Mouse (Mus musculus) lung, embryonic 15.5 days (tissue): ENCODE data around the gene Slc6a1. TPM values are rescaled to one million over a fixed set of nuclear protein-coding genes. Genes with fewer than 3 reads are reported as not detected.
"Not testable (repeated sequence)": the region's sequence is repeated elsewhere in the genome, so short reads cannot be mapped to it uniquely, and the experiment has no call there.

Experiments used
- ATAC-seq: fragments of 200-750 bp; cut with Nextera tagmentation; 2 replicates; pipeline ENCODE4 v1.8.0; 2017; ENCODE audit warnings: moderate number of reproducible peaks, borderline replicate concordance; ENCODE audit not compliant: low FRiP score, low TSS enrichment; ENCODE audit errors: extremely low read depth
- H3K27ac ChIP-seq: fragments of 300-500 bp; sonication (generic); 2 replicates; pipeline ENCODE4 v1.5.1; 2015; ENCODE audit warnings: moderate library complexity, mild to moderate bottlenecking, inconsistent platforms
- H3K27me3 ChIP-seq: fragments of 300-500 bp; sonication (generic); 2 replicates; pipeline ENCODE4 v1.6.1; 2015; ENCODE audit warnings: inconsistent platforms
- H3K36me3 ChIP-seq: fragments of 300-500 bp; sonication (generic); 2 replicates; pipeline ENCODE4 v1.6.1; 2015; ENCODE audit warnings: inconsistent platforms
- H3K4me1 ChIP-seq: fragments of 300-500 bp; sonication (generic); 2 replicates; pipeline ENCODE4 v1.6.1; 2015; ENCODE audit warnings: inconsistent platforms
- H3K4me2 ChIP-seq: fragments of 300-500 bp; sonication (generic); 2 replicates; pipeline ENCODE4 v1.6.1; 2015; ENCODE audit warnings: inconsistent platforms, mild to moderate bottlenecking, moderate library complexity
- H3K4me3 ChIP-seq: fragments of 300-500 bp; sonication (generic); 2 replicates; pipeline ENCODE4 v1.5.1; 2015; ENCODE audit warnings: mild to moderate bottlenecking, inconsistent platforms
- H3K9ac ChIP-seq: fragments of 300-500 bp; sonication (generic); 2 replicates; pipeline ENCODE4 v1.6.1; 2015; ENCODE audit warnings: inconsistent platforms
- H3K9me3 ChIP-seq: fragments of 300-500 bp; sonication (generic); 2 replicates; pipeline ENCODE4 v1.6.1; 2016; ENCODE audit warnings: inconsistent platforms
- WGBS: fragments of 180-500 bp; shearing (Covaris S2); methylation state at CpG from one replicate; pipeline ENCODE4 v1.1.7; 2015; 5-methylcytosine and 5-hydroxymethylcytosine counted together
- polyA plus RNA-seq: library from polyadenylated mRNA; unstranded; fragments of >200 nt; fragmentation: Nextera tagmentation; extraction: Ambion mirVana; gene quantifications from 2 replicates; pipeline ENCODE4 v1.2.1, GENCODE M21; 2015

Gene Slc6a1
- polyA plus RNA-seq, 1 experiment from 2014 or later, result 0.52 TPM

GRCm38 (mm10) chr6:114331926-114332325 lies 49.5 kb downstream of the Slc6a1 start:
- H3K9ac ChIP-seq, result no peak overlapping the region
- no peaks in the 10 kb centered on the region for H3K36me3 ChIP-seq
- no peaks in the 10 kb centered on the region for H3K4me1 ChIP-seq
- WGBS, result 85% methylated on average over 7 of the region's 7 CpGs
- no peak overlapping the region for H3K4me3 ChIP-seq
- no peak for ATAC-seq
- no peaks in the 10 kb centered on the region for H3K27me3 ChIP-seq
- H3K27ac ChIP-seq, result no peak overlapping the region
- H3K4me2 ChIP-seq, result no peak overlapping the region
- no peaks in the 10 kb centered on the region for H3K9me3 ChIP-seq

GRCm38 (mm10) chr6:114336128-114336943 lies 53.9 kb downstream of the Slc6a1 start:
- Histone ChIP-seq H3K9ac (no peak overlapping the region), H3K27ac (no peak overlapping the region), H3K9me3 (no peaks in the 10 kb centered on the region), H3K36me3 (no peaks in the 10 kb centered on the region), H3K4me3 (no peak overlapping the region), H3K4me1 (no peaks in the 10 kb centered on the region), H3K4me2 (no peak overlapping the region), H3K27me3 (no peaks in the 10 kb centered on the region)
- no peak for ATAC-seq
- WGBS, result 51% methylated on average over 11 of the region's 11 CpGs

GRCm38 (mm10) chr6:114336944-114337215 lies 54.4 kb downstream of the Slc6a1 start:
- WGBS, result 56% methylated on average over 1 of the region's 1 CpGs

GRCm38 (mm10) chr6:114341381-114341780 lies 58.9 kb downstream of the Slc6a1 start:
- not testable (repeated sequence) for H3K27me3 ChIP-seq, H3K27ac ChIP-seq, H3K36me3 ChIP-seq, ATAC-seq, H3K9ac ChIP-seq, H3K9me3 ChIP-seq, H3K4me3 ChIP-seq, H3K4me1 ChIP-seq, H3K4me2 ChIP-seq

More at GRCm38 (mm10) chr6:114336944-114337215, 54.4 kb downstream of the Slc6a1 start:
- no peak for ATAC-seq
- no peaks in the 10 kb centered on the region for H3K27me3 ChIP-seq
- H3K4me1 ChIP-seq, result no peaks in the 10 kb centered on the region
- no peaks in the 10 kb centered on the region for H3K9me3 ChIP-seq
- H3K4me3 ChIP-seq, result no peak overlapping the region
- no peaks in the 10 kb centered on the region for H3K36me3 ChIP-seq
- H3K27ac ChIP-seq, result no peak overlapping the region
- no peak overlapping the region for H3K9ac ChIP-seq
- H3K4me2 ChIP-seq, result no peak overlapping the region

- peaks cover 4% of the 10 kb centered on the region for H3K27me3 ChIP-seq
- no peak overlapping the region for H3K4me2 ChIP-seq
- WGBS, result 10% methylated on average over 3 of the region's 3 CpGs
- H3K9me3 ChIP-seq, result no peaks in the 10 kb centered on the region
- no peak overlapping the region for H3K4me3 ChIP-seq
- H3K27ac ChIP-seq, result no peak overlapping the region
- no peak overlapping the region for H3K9ac ChIP-seq
- ATAC-seq, result no peak
- no peaks in the 10 kb centered on the region for H3K4me1 ChIP-seq
- H3K36me3 ChIP-seq, result no peaks in the 10 kb centered on the region
These were observed 61.3 kb downstream of the Slc6a1 start for GRCm38 (mm10) chr6:114343740-114344139.

- 25% methylated on average over 4 of the region's 4 CpGs for WGBS
- peaks cover 4% of the 10 kb centered on the region for H3K27me3 ChIP-seq
- no peaks in the 10 kb centered on the region for H3K36me3 ChIP-seq
- no peaks in the 10 kb centered on the region for H3K9me3 ChIP-seq
- ATAC-seq, result 0 out of 2 replicates have a peak, but pooled peaks have one; percentile 11
- H3K4me2 ChIP-seq, result no peak overlapping the region
- no peak overlapping the region for H3K9ac ChIP-seq
- H3K4me1 ChIP-seq, result no peaks in the 10 kb centered on the region
- H3K4me3 ChIP-seq, result no peak overlapping the region
- no peak overlapping the region for H3K27ac ChIP-seq
These were observed 62.7 kb downstream of the Slc6a1 start for GRCm38 (mm10) chr6:114345156-114345555.

GRCm38 (mm10) chr6:114347831-114348754 lies 65.7 kb downstream of the Slc6a1 start:
- no peak overlapping the region for H3K27ac ChIP-seq
- H3K4me3 ChIP-seq, result no peak overlapping the region
- H3K27me3 ChIP-seq, result peaks cover 4% of the 10 kb centered on the region
- H3K4me2 ChIP-seq, result no peak overlapping the region
- H3K36me3 ChIP-seq, result no peaks in the 10 kb centered on the region
- no peaks in the 10 kb centered on the region for H3K9me3 ChIP-seq
- no peak overlapping the region for H3K9ac ChIP-seq
- no peaks in the 10 kb centered on the region for H3K4me1 ChIP-seq
- peak; percentile 50; the same call in 1 of the 2 replicates for ATAC-seq
- WGBS, result 30% methylated on average over 13 of the region's 13 CpGs

GRCm38 (mm10) chr6:114354635-114355034 lies 72.2 kb downstream of the Slc6a1 start:
- H3K27me3 ChIP-seq, result no peaks in the 10 kb centered on the region
- no peak overlapping the region for H3K9ac ChIP-seq
- no peaks in the 10 kb centered on the region for H3K9me3 ChIP-seq
- H3K4me3 ChIP-seq, result no peak overlapping the region
- H3K4me2 ChIP-seq, result no peak overlapping the region
- 0 out of 2 replicates have a peak, but pooled peaks cover 4% of the 10 kb centered on the region for H3K4me1 ChIP-seq
- H3K36me3 ChIP-seq, result no peaks in the 10 kb centered on the region
- ATAC-seq, result no peak
- WGBS, result 53% methylated on average over 4 of the region's 4 CpGs
- no peak overlapping the region for H3K27ac ChIP-seq

GRCm38 (mm10) chr6:114358171-114358570 lies 75.7 kb downstream of the Slc6a1 start:
- no peak overlapping the region for H3K4me2 ChIP-seq
- H3K36me3 ChIP-seq, result no peaks in the 10 kb centered on the region
- no peak for ATAC-seq
- 0 out of 2 replicates have a peak, but pooled peaks cover 4% of the 10 kb centered on the region for H3K4me1 ChIP-seq
- no peak overlapping the region for H3K9ac ChIP-seq
- H3K4me3 ChIP-seq, result no peak overlapping the region
- H3K9me3 ChIP-seq, result no peaks in the 10 kb centered on the region
- 26% methylated on average over 3 of the region's 3 CpGs for WGBS
- H3K27ac ChIP-seq, result no peak overlapping the region
- H3K27me3 ChIP-seq, result no peaks in the 10 kb centered on the region

- Histone ChIP-seq H3K9ac (no peak overlapping the region), H3K36me3 (no peaks in the 10 kb centered on the region), H3K4me3 (no peak overlapping the region), H3K4me2 (no peak overlapping the region), H3K4me1 (0 out of 2 replicates have a peak, but pooled peaks cover 4% of the 10 kb centered on the region), H3K27ac (no peak overlapping the region), H3K9me3 (no peaks in the 10 kb centered on the region), H3K27me3 (no peaks in the 10 kb centered on the region)
- no peak for ATAC-seq
- WGBS, result 56% methylated on average over 4 of the region's 4 CpGs
These were observed 79.9 kb downstream of the Slc6a1 start for GRCm38 (mm10) chr6:114362355-114362754.

GRCm38 (mm10) chr6:114363740-114364139 lies 81.3 kb downstream of the Slc6a1 start:
- H3K36me3 ChIP-seq, result no peaks in the 10 kb centered on the region
- no peaks in the 10 kb centered on the region for H3K27me3 ChIP-seq
- no peak overlapping the region for H3K4me2 ChIP-seq
- no peak for ATAC-seq
- H3K4me1 ChIP-seq, result no peaks in the 10 kb centered on the region
- WGBS, result 80% methylated on average over 8 of the region's 8 CpGs
- no peak overlapping the region for H3K27ac ChIP-seq
- no peak overlapping the region for H3K4me3 ChIP-seq
- H3K9ac ChIP-seq, result no peak overlapping the region
- no peaks in the 10 kb centered on the region for H3K9me3 ChIP-seq

GRCm38 (mm10) chr6:114364734-114365133 lies 82.3 kb downstream of the Slc6a1 start:
- 73% methylated on average over 5 of the region's 5 CpGs for WGBS
- H3K4me2 ChIP-seq, result no peak overlapping the region
- ATAC-seq, result no peak
- no peaks in the 10 kb centered on the region for H3K27me3 ChIP-seq
- no peak overlapping the region for H3K27ac ChIP-seq
- H3K9ac ChIP-seq, result no peak overlapping the region
- H3K36me3 ChIP-seq, result no peaks in the 10 kb centered on the region
- no peaks in the 10 kb centered on the region for H3K9me3 ChIP-seq
- no peak overlapping the region for H3K4me3 ChIP-seq
- no peaks in the 10 kb centered on the region for H3K4me1 ChIP-seq
